Mouse (Mus musculus) gastrocnemius, postnatal 10 days (tissue): ENCODE measurements around the gene Apoc2. TPM values are rescaled to one million over a fixed set of nuclear protein-coding genes. Genes with fewer than 3 reads are reported as not detected.

ENCODE experiments used
- DNase-seq: peaks from one replicate; pipeline ENCODE4 v3.0.0; 2021; ENCODE audit warnings: mixed read lengths
- total RNA-seq, 2 experiments: library from RNA; stranded (reverse); gene quantifications; 2 replicates each; pipeline ENCODE4 v1.2.3; 2021

The Apoc2 gene
- total RNA-seq, 2 experiments from 2014 or later = 0.61 TPM; not detected in 1

DNA sequence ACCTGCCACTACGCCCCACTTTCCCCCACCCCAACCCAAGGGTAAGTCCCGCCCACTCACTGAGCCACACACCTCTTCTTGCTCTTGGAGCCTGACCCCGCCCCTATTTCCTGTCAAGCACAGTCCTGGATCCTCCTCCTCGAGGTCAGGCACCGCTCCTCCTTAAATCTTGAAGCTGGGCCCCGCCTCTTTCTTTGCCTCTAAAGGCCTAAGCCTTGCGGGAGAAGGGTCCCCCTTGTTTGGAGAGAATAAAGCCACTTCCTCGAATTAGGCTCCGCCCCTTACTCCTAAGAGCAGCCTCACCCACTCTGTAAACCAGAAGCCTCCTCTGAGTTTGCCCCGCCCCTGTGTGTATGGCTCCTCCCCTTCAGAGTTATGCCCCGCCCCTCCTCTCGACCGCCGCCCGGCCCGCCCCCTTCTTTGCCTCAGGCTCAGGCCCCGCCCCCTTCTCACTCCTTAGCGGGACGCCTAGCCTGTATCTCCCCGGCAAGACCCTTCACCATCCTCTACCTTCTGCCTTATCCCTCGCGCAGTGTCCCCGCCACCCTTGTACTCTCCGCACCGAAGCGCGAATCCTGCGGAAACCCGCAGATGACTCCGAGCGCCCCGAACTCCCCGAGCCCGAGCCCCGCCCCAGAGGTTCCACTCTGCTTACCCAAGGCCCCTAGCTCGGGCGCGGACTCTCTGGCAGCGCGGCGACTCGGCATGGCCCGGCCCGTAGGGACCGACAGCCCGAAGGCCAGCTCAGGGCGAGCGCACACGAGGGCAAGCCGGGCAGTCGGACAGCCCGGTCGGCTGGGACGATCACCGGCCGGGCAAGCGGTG lies 49.0 kb downstream of the Apoc2 start:
- peak; percentile 94 for DNase-seq

DNA sequence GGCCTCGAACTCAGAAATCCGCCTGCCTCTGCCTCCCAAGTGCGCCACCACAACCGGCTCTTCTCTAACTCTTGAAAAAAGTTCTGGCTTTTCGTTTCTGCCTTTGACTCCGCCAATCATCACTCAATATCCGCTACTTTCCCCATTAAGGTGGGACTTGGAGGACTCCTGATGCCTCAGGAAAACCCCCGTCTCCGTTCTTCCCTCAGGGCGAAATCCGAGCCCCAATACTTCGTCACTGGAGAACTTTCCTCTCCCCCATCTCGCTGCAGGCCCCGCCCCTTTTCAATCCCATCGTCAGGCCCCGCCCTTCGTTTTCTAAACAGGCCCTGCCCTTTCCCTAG lies 49.6 kb downstream of the Apoc2 start:
- no peak for DNase-seq

DNA sequence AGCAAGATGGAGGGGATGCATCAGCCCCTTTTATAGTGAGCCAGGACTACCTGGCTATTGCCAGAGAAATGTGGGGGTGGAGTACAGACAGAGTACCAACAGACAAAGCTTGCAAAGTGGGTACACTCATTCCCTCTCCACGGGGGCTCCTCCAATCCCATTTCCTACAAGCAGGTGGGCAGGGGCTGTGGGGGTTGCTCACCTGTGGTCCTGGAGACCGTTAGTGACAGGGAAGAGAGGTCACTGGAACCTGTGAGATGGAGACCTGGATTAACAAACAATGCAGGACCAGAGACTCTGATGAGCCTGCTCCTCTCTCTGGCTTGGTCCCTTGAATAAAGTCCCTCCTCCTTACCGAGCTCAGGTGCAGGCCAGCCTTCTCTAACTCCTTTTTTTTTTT lies 50.0 kb downstream of the Apoc2 start:
- no peak for DNase-seq

DNA sequence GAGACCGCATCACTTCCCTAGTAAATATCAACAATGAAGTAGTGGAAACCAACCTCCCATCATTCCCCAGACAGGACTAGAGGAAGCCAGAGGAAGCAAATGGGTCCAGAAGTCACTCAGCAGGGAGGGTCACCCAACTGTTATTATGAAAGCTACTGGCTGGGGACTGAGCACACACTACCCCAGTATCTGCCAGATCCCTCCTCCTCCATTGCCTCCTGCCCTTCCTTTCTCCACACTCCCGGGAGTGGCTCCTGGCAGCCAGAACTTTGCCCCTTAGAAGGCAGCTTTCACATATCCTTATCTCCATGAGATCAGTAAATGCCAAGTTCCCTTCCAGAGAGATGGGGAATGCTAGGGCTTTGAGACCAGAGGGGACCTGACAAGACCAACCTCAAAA lies 54.3 kb downstream of the Apoc2 start:
- DNase-seq = no peak

DNA sequence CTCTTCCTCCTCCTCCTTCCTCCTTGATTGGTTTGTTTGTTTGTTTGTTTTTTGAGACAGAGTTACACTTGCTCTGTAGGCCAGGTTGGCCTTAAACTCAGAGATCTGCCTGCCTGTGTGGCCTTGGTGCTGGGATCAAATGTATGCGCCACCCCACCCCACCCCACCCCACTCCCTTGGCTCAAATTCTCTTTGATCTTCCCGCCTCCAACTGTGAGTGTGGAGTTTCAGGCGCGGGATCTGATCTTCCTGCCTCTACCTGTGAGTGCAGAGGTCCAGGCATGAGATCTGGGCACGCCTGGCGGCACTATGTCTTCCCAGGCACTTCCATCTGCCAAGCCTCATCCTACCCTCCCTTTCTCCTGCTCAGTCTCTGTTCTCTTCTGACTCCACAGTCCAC lies 55.5 kb downstream of the Apoc2 start:
- DNase-seq = no peak

Other genes with a start within 250 kb of the Apoc2 start
- gene Mark4, start 219.1 kb downstream of the Apoc2 start, total RNA-seq = 10 to 100 TPM; 12.2 to 16.4 TPM
- under 1 TPM; 0.59 to 0.86 TPM for gene Exoc3l2, start 214.6 kb downstream of the Apoc2 start, total RNA-seq
- 1 to 10 TPM; 2.2 to 2.4 TPM for gene Bloc1s3, start 169.6 kb downstream of the Apoc2 start, total RNA-seq
- 10 to 100 TPM; 24.6 to 26.5 TPM for gene Trappc6a, start 169.5 kb downstream of the Apoc2 start, total RNA-seq
- gene Nkpd1, start 160.1 kb downstream of the Apoc2 start, total RNA-seq = not detected
- gene Ppp1r37, start 114.9 kb downstream of the Apoc2 start, total RNA-seq = 10 to 100 TPM; 38.7 to 41.1 TPM
- under 1 TPM; 0.21 to 0.23 TPM for gene Zfp296, start 100.7 kb downstream of the Apoc2 start, total RNA-seq
- gene Gemin7, start 100.3 kb downstream of the Apoc2 start, total RNA-seq = 10 to 100 TPM; 52.0 to 59.8 TPM
- gene Clasrp, start 73.5 kb downstream of the Apoc2 start, total RNA-seq = 10 to 100 TPM; 15.2 to 23.2 TPM
- 1 to 10 TPM; 7.3 to 9.0 TPM for gene Relb, start 48.5 kb downstream of the Apoc2 start, total RNA-seq
- 10 to 100 TPM; 45.7 to 48.2 TPM for gene Clptm1, start 12.9 kb downstream of the Apoc2 start, total RNA-seq
- not detected for gene Gm44805, start 3.5 kb upstream of the Apoc2 start, total RNA-seq
- under 1 TPM in 1 of 2 experiments, not detected in 1; 0.54 TPM for gene Apoc4, start 3.5 kb upstream of the Apoc2 start, total RNA-seq
- 1 to 10 TPM in 1 of 2 experiments, not detected in 1; 4.1 TPM for gene Apoc1, start 14.7 kb upstream of the Apoc2 start, total RNA-seq
- gene Apoe, start 21.2 kb upstream of the Apoc2 start, total RNA-seq = 100 to 1,000 TPM; 100 to 116 TPM
- 10 to 100 TPM; 59.3 to 63.3 TPM for gene Tomm40, start 37.5 kb upstream of the Apoc2 start, total RNA-seq
- 10 to 100 TPM; 13.3 to 14.6 TPM for gene Nectin2, start 72.5 kb upstream of the Apoc2 start, total RNA-seq
- 10 to 100 TPM; 60.3 to 68.9 TPM for gene Bcam, start 93.1 kb upstream of the Apoc2 start, total RNA-seq
- under 1 TPM; 0.38 to 0.59 TPM for gene Cblc, start 118.9 kb upstream of the Apoc2 start, total RNA-seq
- 1 to 10 TPM; 1.8 to 7.0 TPM for gene Bcl3, start 144.8 kb upstream of the Apoc2 start, total RNA-seq
- gene Gm19345, start 174.1 kb upstream of the Apoc2 start, total RNA-seq = not detected
- not detected for gene Ceacam16, start 183.4 kb upstream of the Apoc2 start, total RNA-seq
- gene Ceacam19, start 210.0 kb upstream of the Apoc2 start, total RNA-seq = not detected
- 10 to 100 TPM; 10.7 to 15.3 TPM for gene Pvr, start 243.2 kb upstream of the Apoc2 start, total RNA-seq